Mouse (Mus musculus) brain, embryonic 18.5 days (tissue): ENCODE results near the gene Gm3285.

Experiments used
- DNase-seq: peaks from one replicate; pipeline ENCODE4 v3.0.0-alpha.2; 2012; ENCODE audit warnings: low read depth, low spot score

The Gm3285 gene

GRCm38 (mm10) chr10:77900126-77900525 lies 38.4 kb downstream of the Gm3285 start:
- DNase-seq, result no peak

- DNase-seq, result no peak
Observed at GRCm38 (mm10) chr10:77900903-77901818, 39.4 kb downstream of the Gm3285 start.

GRCm38 (mm10) chr10:77901871-77902210 lies 40.1 kb downstream of the Gm3285 start:
- DNase-seq, result peak; percentile 4

- no peak for DNase-seq
Observed at GRCm38 (mm10) chr10:77902211-77902893, 40.6 kb downstream of the Gm3285 start, which contains the start of gene Lrrc3. TSS of gene Lrrc3 (minus strand) at chr10:77902536.

GRCm38 (mm10) chr10:77902894-77903715 lies 41.3 kb downstream of the Gm3285 start:
- peak; percentile 85 for DNase-seq
